Mouse (Mus musculus) layer of hippocampus, adult 2 months (tissue): Measurements from ENCODE around the gene Plekha5. TPM values are rescaled to one million over a fixed set of nuclear protein-coding genes. Genes with fewer than 3 reads are reported as not detected.
"Not testable (repeated sequence)": the region's sequence is repeated elsewhere in the genome, so short reads cannot be mapped to it uniquely, and the experiment has no call there.

ENCODE experiments used
- DNase-seq, 2 experiments: peaks; one replicate each; pipeline ENCODE4 v3.0.0; 2022; ENCODE audit warnings: low spot score in 2 of 2
- H3K27ac ChIP-seq: fragments of 200-600 bp; 2 replicates; pipeline ENCODE4 v1.8.1; 2022
- H3K4me3 ChIP-seq: fragments of 200-600 bp; 2 replicates; pipeline ENCODE4 v1.8.1; 2022; ENCODE audit warnings: mild to moderate bottlenecking
- CTCF ChIP-seq: fragments of 200-600 bp; conservative IDR thresholded peaks from 2 replicates; pipeline ENCODE4 v1.8.1; 2022; ENCODE audit warnings: antibody characterized with exemption, mild to moderate bottlenecking, moderate library complexity
- total RNA-seq, 2 experiments: library from RNA; stranded (reverse); gene quantifications; 2 replicates each; pipeline ENCODE4 v1.2.3; 2021

The Plekha5 gene
- total RNA-seq, 2 experiments from 2014 or later: 109 to 125 TPM

DNA sequence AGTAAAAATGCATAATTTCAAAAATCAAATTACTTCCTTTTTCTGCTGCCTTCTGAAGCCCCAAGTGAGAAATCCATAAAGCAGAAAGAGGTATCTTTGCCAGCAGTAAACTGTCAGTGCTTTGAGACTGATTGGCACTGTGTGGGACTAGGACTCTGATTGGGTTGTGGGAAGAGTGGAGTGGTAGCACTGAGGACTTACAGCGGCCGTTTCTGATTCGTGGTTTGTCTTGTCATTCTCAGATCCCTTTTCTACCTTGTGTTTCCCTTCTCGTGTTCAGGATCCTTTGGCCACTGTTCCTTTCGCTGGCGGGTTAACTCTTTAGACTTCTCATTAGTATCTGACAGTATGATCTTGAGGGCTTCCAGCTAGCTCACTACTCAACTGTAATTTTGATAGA, 61.8 kb downstream of the Plekha5 start:
- TF ChIP-seq CTCF: no peak
- H3K4me3 ChIP-seq: no peak overlapping the region
- H3K27ac ChIP-seq: no peak overlapping the region
- DNase-seq: no peak

DNA sequence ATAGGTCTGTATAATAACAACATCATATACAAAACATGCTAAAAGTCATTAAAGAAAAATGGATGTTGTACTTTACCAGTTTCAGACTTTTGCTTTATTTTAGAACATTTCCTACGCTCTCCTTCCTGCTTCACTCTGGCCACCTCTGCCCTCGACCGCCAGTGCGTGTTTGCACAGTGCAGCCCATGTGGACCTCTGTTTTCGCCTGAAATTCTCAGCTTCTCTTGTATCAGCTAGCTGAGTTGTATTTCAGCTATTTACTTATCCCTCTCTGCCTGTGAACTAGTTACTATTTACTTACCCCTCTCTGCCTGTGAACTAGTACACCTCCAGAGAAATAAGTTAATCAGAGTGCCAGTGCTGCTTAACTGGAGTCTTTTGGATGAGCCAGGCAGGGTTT, 62.8 kb downstream of the Plekha5 start:
- TF ChIP-seq CTCF: no peak
- no peak overlapping the region for H3K4me3 ChIP-seq

DNA sequence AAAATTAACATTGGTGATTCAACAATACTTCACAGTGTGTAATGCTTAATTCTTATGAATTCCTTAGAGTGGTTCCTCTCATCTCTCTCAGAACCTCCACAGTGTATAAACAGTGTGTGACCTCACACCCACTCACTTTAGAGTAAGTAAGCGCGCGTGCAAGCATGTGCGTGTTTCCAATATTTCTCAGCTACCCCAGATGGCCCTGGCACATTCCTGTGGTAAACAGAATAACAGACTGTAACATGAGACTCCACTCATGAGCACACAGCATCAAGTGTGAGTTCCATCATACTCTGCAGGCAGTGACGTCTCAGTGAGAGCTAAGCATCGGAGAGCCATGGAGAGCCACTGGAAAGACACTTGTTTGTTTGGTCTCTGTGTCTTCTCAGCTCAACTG, 63.6 kb downstream of the Plekha5 start:
- Histone ChIP-seq H3K27ac (peak overlapping the region; percentile 14; the same call in 1 of the 2 replicates), H3K4me3 (no peak overlapping the region)
- no peak for TF ChIP-seq CTCF
- no peak for DNase-seq

More for the DNA sequence above, 62.8 kb downstream of the Plekha5 start:
- no peak overlapping the region for H3K27ac ChIP-seq
- no peak for DNase-seq

DNA sequence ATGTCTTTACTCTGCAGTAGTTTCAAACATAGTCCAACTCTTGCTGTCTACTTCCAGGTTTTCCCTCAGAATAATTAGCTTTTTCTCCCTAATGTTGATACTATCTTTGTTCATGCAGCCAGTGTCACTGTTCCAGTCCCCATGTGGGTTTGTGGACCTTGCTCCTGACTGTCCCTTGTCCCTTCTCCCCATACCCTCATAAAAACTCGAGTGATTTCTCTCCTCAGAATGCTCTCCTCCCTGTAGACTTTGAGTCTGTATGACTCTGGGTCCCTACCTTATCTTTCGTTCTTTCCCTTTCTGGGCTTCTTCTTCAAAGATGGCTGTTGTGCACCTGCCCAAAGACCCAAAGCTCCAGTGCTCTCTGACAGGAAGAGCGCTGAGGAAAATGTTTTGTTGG, 64.8 kb downstream of the Plekha5 start:
- TF ChIP-seq CTCF: no peak
- Histone ChIP-seq H3K4me3 (no peak overlapping the region), H3K27ac (no peak overlapping the region)
- no peak for DNase-seq

DNA sequence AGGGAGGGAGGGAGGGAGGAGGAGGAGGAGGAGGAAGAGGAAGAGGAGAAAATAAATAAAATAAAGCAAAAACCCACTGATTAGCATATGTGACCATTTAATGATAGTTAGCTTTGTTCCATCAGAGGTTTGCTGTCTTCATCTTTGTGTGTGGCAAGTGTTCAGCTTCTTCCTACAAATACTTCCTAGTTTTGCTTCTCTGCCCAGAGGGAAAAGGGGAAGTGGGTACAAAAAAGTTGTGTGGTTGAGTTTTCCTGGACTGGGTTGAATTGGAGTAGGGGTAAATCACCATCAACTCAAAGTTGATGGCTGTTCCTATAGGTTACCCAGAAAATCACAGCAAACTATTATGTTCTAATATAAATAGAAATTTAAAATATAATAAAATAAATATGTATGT, 65.7 kb downstream of the Plekha5 start:
- no peak overlapping the region for H3K4me3 ChIP-seq
- no peak overlapping the region for H3K27ac ChIP-seq
- no peak for DNase-seq
- TF ChIP-seq CTCF: no peak

DNA sequence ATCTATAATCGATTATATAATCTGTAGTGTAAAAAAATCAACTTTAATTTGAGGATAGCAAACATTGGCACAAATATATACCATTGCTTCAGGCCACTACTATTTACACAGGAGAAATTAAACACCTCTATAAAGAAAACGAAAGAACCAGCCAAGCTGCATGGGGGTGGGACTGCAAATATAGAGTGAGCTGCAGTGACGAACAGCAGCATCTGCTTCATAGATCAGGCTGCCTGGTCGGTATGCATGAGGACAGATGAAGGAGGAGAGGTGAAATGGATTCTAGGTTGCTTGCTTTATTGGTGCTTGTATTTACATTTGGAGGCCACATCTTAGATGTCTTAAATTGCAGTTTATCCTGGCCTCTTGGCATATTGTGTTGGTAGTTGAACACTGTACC, 66.4 kb downstream of the Plekha5 start:
- peak overlapping the region; percentile 86 for H3K27ac ChIP-seq
- DNase-seq: no peak
- H3K4me3 ChIP-seq: no peak overlapping the region; the same call in 1 of the 2 replicates
- TF ChIP-seq CTCF: no peak

DNA sequence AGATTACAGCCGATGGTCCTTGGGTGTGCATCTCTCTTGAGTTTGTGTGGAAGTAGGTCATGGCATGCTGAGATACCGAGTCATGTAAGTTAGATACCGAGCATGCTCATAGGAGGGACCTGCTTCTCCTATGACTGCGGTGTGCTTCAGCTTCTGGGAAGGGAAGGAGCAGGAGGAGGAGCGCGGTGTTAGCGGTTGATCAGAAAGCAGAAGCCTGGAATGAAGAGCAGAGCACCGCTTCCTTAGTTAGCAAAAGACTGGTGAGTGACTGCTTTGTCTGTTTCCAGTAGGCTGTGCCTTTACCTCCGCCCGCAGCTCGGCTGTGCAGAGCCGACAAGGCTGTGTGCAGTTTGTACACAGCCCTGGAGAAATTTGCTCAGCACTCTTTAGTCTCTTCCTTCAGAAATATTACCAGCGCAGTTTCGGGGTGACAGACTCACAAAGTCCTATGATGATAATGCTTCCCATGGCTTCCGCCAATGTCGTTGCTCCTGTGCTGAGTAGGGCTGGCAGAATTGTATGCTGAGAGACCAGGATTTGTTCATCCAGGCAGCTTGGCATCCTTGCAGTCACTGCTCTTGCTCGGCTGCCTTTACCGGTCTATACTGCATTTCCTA, 67.2 kb downstream of the Plekha5 start:
- Histone ChIP-seq H3K27ac (peak overlapping the region; percentile 86), H3K4me3 (peak overlapping the region; percentile 46)
- DNase-seq: no peak
- TF ChIP-seq CTCF: no peak

DNA sequence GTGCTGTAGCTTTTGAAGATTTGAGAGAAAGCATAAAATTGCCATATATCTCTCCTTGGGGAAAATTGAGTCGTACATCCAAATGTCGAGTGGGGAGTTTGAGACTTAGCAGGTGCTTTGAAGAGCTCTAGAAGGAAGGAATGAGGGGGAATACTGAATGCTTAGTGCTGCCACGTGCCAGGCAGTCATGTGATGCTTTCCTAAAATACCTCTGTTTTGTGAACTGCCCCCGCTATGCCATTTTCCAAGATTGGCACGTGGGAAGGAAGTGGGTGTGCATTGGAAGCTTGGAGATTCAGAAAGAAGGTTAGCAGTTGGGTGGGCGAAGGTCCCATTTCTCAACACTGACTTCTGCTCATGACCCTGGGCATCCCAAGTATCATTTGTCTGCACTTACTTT, 68.2 kb downstream of the Plekha5 start:
- no peak overlapping the region for H3K4me3 ChIP-seq
- H3K27ac ChIP-seq: peak overlapping the region; percentile 86; the same call in 1 of the 2 replicates
- no peak for TF ChIP-seq CTCF
- no peak for DNase-seq

DNA sequence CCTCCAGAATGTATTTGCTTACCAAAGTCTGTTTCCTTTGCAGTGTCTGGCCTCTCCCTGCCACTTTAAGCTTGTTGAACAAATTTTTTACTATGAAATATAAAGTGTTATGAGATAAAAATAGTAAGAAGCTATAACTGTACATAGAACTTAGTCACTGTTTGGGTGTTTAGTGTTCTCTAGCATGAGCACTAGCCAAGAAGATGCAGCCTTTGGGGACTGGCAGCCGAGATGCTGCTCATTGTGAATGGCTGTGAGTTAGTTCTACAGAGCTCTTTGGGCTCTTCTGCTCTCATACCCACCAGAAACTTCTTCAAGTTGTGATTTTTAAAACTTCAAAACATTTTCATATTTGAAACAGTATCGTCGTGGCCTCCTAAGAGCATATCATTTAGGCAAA, 74.2 kb downstream of the Plekha5 start:
- H3K27ac ChIP-seq: no peak overlapping the region
- no peak for TF ChIP-seq CTCF
- DNase-seq: no peak
- H3K4me3 ChIP-seq: no peak overlapping the region

DNA sequence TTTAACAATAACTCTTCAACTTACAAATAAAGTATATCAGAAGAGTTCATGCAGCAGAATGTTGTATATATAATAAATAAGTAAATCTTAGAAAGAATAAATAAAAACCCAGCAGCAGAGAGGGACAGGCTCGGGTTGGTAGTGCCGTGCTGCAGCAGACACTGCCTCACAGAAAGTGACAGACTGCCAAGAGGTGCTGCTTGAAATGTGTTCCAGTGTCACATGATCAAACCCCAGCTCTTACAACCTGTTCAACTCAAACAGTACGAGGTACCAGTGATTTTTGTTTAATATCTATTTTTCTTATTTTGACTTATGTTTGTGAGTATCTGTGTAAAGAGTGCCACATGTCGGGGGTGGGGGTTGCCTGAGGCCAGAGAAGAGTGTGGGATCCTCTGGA, 75.1 kb downstream of the Plekha5 start:
- DNase-seq: no peak
- Histone ChIP-seq H3K4me3 (no peak overlapping the region), H3K27ac (no peak overlapping the region; the same call in 1 of the 2 replicates)
- TF ChIP-seq CTCF: no peak

DNA sequence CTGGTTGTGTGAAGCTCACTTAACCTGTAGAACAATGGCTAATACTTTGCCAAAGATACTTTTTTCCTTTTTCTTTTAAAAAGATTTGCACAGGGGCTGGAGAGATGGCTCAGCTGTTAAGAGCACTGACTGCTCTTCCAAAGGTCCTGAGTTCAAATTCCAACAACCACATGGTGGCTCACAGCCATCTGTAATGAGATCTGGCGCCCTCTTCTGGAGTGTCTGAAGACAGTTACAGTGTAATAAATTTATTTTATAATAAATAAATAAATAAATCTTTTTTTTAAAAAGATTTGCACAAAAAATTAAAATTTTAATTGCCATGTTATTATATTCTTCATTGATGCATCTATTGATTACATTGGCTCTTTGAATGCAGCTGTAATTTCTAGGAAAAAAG, 77.0 kb downstream of the Plekha5 start:
- not testable (repeated sequence) for H3K4me3 ChIP-seq, DNase-seq, H3K27ac ChIP-seq
- TF ChIP-seq CTCF: peak; percentile 74

DNA sequence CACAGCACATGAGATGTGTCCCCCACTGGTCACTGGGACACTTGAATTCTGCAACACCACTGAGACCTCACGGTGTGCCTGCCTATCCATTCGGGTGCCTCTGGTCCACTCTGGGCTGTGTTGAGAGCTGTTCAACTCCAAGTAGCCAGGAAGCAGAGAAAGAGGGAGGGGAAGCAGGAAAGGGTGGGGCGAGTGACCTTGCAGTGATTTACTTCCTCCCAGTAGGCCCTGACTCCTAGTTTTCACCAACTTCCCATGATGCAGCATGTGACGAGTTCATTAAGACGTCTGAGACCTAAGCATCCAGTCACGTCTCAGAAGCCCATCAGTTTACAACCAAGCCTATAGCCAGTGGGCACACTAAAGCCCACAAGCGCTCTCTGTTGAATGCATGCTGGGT, 78.0 kb downstream of the Plekha5 start:
- no peak overlapping the region for H3K4me3 ChIP-seq
- TF ChIP-seq CTCF: no peak
- H3K27ac ChIP-seq: no peak overlapping the region
- no peak for DNase-seq

DNA sequence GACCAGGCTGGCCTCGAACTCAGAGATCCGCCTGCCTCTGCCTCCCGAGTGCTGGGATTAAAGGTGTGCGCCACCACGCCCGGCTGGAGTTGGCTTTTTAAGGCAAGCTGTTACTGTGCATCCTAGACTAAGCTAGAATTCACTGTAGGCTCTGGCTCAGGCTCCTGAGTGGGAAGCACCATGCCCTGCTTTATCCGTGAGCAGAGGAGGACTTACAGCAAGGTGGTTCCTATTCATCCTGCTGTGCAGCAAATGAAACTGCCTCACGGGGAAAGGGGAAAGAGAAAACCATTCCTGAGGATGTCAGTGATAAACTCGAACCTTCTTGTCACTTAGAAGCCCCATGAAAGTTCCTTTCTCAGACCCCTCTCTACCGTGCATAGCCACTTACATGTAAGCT, 80.9 kb downstream of the Plekha5 start:
- Histone ChIP-seq H3K4me3 (no peak overlapping the region), H3K27ac (no peak overlapping the region)
- no peak for DNase-seq
- no peak for TF ChIP-seq CTCF

DNA sequence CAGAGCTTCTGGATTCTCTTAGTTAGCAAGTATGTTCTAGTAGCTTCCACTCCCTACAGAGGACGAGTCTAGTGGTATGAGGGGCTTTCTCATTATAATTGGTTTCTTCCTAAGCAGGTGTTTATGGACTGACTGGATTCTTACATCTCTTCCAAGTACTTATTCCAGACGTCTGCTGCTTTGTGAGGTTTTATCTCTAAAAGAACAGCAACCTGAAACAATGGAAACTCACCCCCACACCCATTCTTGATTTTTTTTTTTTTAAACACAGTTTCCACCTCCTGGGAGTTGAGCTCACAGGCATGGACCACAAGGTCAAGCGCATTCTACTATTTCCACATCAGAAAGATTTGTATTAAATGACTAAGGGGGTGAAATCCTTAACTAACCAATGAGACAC, 83.8 kb downstream of the Plekha5 start:
- no peak overlapping the region for H3K27ac ChIP-seq

More for the DNA sequence above, 83.8 kb downstream of the Plekha5 start:
- H3K4me3 ChIP-seq: no peak overlapping the region
- no peak for DNase-seq
- no peak for TF ChIP-seq CTCF
